Mouse (Mus musculus) CH12.LX (cell line): ENCODE measurements around the gene Cntrob.

Experiments
- CTCF ChIP-seq, 2 experiments: IDR thresholded peaks in 1 of 2; conservative IDR thresholded peaks in 1 of 2; 2 replicates each; pipeline ENCODE4 v1.5.1; 2011 to 2012; ENCODE audit warnings: low read depth in 2 of 2, low read length in 2 of 2, improper control_type of control experiment in 1 of 2, inconsistent platforms in 1 of 2, mild to moderate bottlenecking in 1 of 2, moderate library complexity in 1 of 2
- EP300 ChIP-seq: IDR thresholded peaks from 2 replicates; pipeline ENCODE4 v1.6.1; 2011; ENCODE audit warnings: low read length, improper control_type of control experiment
- ETS1 ChIP-seq: conservative IDR thresholded peaks from 2 replicates; pipeline ENCODE4 v1.6.1; 2012; ENCODE audit warnings: low read depth, mild to moderate bottlenecking, inconsistent platforms, low read length, improper control_type of control experiment, moderate library complexity
- GABPA ChIP-seq: IDR thresholded peaks from 2 replicates; pipeline ENCODE4 v1.6.1; 2012; ENCODE audit warnings: low read depth, low read length, improper control_type of control experiment, inconsistent platforms; ENCODE audit not compliant: insufficient replicate concordance
- HCFC1 ChIP-seq: IDR thresholded peaks from 2 replicates; pipeline ENCODE4 v1.6.1; 2012; ENCODE audit warnings: low read depth, mild to moderate bottlenecking, inconsistent platforms, low read length, improper control_type of control experiment
- JUND ChIP-seq: conservative IDR thresholded peaks from 2 replicates; pipeline ENCODE4 v1.6.1; 2011; ENCODE audit warnings: low read depth, low read length, improper control_type of control experiment
- PAX5 ChIP-seq: IDR thresholded peaks from 2 replicates; pipeline ENCODE4 v1.6.1; 2012; ENCODE audit warnings: low read length, inconsistent platforms, mixed read lengths
- POLR2A ChIP-seq: IDR thresholded peaks from 2 replicates; pipeline ENCODE4 v1.6.1; 2011; ENCODE audit warnings: low read depth, mild to moderate bottlenecking, improper control_type of control experiment, low read length
- POLR2AphosphoS2 ChIP-seq: IDR thresholded peaks from 2 replicates; pipeline ENCODE4 v1.6.1; 2011; ENCODE audit warnings: low read depth, low read length, improper control_type of control experiment
- RCOR1 ChIP-seq: conservative IDR thresholded peaks from 2 replicates; pipeline ENCODE4 v1.6.1; 2012; ENCODE audit warnings: low read depth, mild to moderate bottlenecking, inconsistent platforms, low read length, improper control_type of control experiment
- SMC3 ChIP-seq: IDR thresholded peaks from 2 replicates; pipeline ENCODE4 v1.6.1; 2011; ENCODE audit warnings: low read depth, low read length, improper control_type of control experiment
- TBP ChIP-seq: conservative IDR thresholded peaks from 2 replicates; pipeline ENCODE4 v1.6.1; 2011; ENCODE audit warnings: low read depth, low read length, improper control_type of control experiment
- USF1 ChIP-seq: IDR thresholded peaks from 2 replicates; pipeline ENCODE4 v1.6.1; 2014; ENCODE audit warnings: low read depth, mild to moderate bottlenecking, inconsistent platforms, low read length, improper control_type of control experiment
- ZMIZ1 ChIP-seq: IDR thresholded peaks from 2 replicates; pipeline ENCODE4 v1.6.1; 2012; ENCODE audit warnings: low read depth, mild to moderate bottlenecking, inconsistent platforms, low read length, improper control_type of control experiment

DNA sequence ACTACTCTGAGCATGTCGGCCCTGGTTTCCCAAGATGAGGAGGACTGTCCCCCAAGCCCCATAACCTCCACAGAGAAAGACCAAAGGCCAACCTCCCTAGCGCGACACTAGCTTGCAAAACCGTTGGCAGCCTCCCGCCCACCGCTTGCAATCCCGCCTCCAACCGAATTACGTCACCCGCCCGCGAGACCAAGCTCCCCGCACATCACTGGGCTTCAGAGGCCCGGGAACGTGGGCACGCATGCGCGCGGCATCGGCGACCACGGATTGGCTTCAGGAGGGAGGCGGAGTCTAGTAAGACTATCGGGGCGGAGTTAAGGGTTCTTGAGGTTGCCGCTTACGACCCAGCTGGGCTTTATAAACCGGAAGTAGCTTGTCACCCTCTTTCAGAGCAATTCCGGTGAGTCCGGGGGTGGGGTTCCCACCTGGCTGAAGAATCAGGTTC lies at the start of gene Cntrob, which contains the start of gene Trappc1:
- TF ChIP-seq JUND (no peak), CTCF (conservative IDR thresholded peaks at IDR 0.05 in 1 of 2, IDR thresholded peaks at IDR 0.05 in 1 of 2; ENCODE audit: low read depth in 2 of 2, low read length in 2 of 2) (no peak), PAX5 (no peak), HCFC1 (peak; percentile 75), ZMIZ1 (peak; percentile 92), EP300 (no peak), RCOR1 (no peak), ETS1 (peak; percentile 45), GABPA (no peak), POLR2A (peak; percentile 99), POLR2AphosphoS2 (peak; percentile 95), TBP (peak; percentile 67; the same call in 1 of the 2 replicates), USF1 (no peak), SMC3 (no peak)
